Mouse (Mus musculus) activated CD4-positive, CD25-positive, alpha-beta regulatory T cell, adult 4 months (primary cell): ENCODE results near the gene Dlx4. TPM values are rescaled to one million over a fixed set of nuclear protein-coding genes. Genes with fewer than 3 reads are reported as not detected.

Experiments
- ATAC-seq: one replicate; pipeline ENCODE4 v1.8.0; 2017
- polyA plus RNA-seq, 2 experiments: library from polyadenylated mRNA; unstranded; fragments of 100-300 nt; shearing (Covaris generic); gene quantifications; one replicate each; pipeline ENCODE4 v1.2.1; 2017

Gene Dlx4
- polyA plus RNA-seq, 2 experiments from 2014 or later = not detected

GRCm38 (mm10) chr11:95101071-95101788, 44.8 kb downstream of the Dlx4 start:
- no peak for ATAC-seq

DNA sequence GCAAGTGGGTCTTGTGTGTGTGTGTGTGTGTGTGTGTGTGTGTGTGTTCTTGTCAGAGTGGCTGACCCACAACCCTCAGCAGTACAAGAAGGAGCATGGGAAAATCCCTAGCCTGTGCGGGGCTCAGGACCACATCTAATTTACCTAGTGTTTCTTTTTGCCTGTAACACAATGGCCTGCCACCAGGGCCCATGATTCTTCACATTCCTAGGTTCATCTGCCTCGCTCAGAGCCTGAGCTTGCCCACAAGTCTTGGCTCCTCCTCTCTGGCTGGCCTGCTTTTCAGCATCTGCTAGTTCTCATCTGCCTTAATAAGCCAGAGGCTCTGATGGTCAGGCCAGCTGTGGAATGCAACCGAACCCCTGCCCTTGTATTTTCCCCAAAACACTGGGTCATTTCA, 45.7 kb downstream of the Dlx4 start:
- ATAC-seq = no peak

GRCm38 (mm10) chr11:95098346-95099095, 47.5 kb downstream of the Dlx4 start:
- no peak for ATAC-seq

- ATAC-seq = no peak
These were observed 48.2 kb downstream of the Dlx4 start for GRCm38 (mm10) chr11:95097889-95098288.

DNA sequence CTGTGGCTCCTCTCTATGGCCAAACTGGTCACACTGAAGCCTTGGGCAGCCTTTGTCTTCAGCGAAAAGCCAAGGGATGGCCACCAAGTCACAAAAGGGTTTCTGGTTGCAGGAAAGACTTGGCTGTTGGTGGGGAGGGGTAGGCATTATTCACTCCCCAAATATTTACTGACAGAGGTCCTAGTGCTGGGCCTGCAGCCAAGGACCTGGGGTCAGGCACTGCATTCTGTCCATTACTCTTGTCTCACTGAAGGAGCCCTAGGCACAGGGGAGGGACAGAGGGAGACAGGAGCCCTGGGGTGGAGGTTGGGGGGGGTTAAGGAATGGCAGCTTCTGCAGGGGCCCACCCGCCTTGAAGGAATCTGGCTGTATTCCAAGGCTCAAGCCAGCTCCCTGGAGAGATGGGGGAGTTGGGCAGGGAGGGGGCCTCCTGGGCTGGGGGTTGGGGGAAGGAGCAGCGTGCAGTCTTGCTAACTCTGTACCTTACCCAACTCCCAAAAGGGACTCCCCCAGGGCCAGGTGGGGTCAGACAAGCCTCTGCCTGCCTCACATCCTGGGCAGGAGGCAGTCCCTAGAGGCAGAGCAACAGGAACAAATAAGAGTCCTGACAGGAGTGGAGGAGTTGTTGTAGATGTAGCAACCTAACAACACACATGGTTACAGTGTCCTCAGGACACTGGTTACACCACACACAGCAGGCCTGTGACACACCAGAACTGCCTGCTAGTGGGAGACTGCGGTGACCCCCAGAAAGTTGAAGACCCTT, 49.3 kb downstream of the Dlx4 start:
- no peak for ATAC-seq

GRCm38 (mm10) chr11:95095596-95095995, 50.5 kb downstream of the Dlx4 start:
- no peak for ATAC-seq

- no peak for ATAC-seq
These were observed 53.0 kb downstream of the Dlx4 start for GRCm38 (mm10) chr11:95093077-95093476.

Other genes with a start within 250 kb of the Dlx4 start
- under 1 TPM; 0.10 to 0.61 TPM for gene Col1a1, start 210.0 kb downstream of the Dlx4 start, polyA plus RNA-seq
- gene Hils1, start 178.7 kb downstream of the Dlx4 start, polyA plus RNA-seq = not detected
- gene Sgca, start 169.9 kb downstream of the Dlx4 start, polyA plus RNA-seq = under 1 TPM in 1 of 2 experiments, not detected in 1; 0.46 TPM
- gene Ppp1r9b, start 155.2 kb downstream of the Dlx4 start, polyA plus RNA-seq = 10 to 100 TPM; 23.1 to 24.0 TPM
- under 1 TPM in 1 of 2 experiments, not detected in 1; 0.32 TPM for gene Samd14, start 136.4 kb downstream of the Dlx4 start, polyA plus RNA-seq
- gene Pdk2, start 104.9 kb downstream of the Dlx4 start, polyA plus RNA-seq = 1 to 10 TPM; 2.9 to 5.6 TPM
- under 1 TPM; 0.56 to 0.64 TPM for gene Itga3, start 69.5 kb downstream of the Dlx4 start, polyA plus RNA-seq
- not detected for gene Dlx3, start 26.1 kb downstream of the Dlx4 start, polyA plus RNA-seq
- gene Tac4, start 115.3 kb upstream of the Dlx4 start, polyA plus RNA-seq = not detected
- gene Kat7, start 164.0 kb upstream of the Dlx4 start, polyA plus RNA-seq = 10 to 100 TPM; 40.8 to 49.2 TPM
- 10 to 100 TPM; 17.4 to 21.9 TPM for gene Fam117a, start 190.8 kb upstream of the Dlx4 start, polyA plus RNA-seq
- 10 to 100 TPM; 64.4 to 70.1 TPM for gene Slc35b1, start 238.4 kb upstream of the Dlx4 start, polyA plus RNA-seq